Mouse (Mus musculus): ENCODE measurements around the gene Rwdd1.

GRCm38 (mm10) chr10:34013241-34013640, 6.2 kb downstream of the Rwdd1 start:
- TF ChIP-seq USF1 (IDR thresholded peaks at IDR 0.05; ENCODE audit: low read depth) (no peak), POLR2A (IDR thresholded peaks at IDR 0.05; ENCODE audit: insufficient read length, low read depth) (no peak), TCF3 (IDR thresholded peaks at IDR 0.05; ENCODE audit: insufficient read length, low read depth) (no peak), POLR2AphosphoS2 (IDR thresholded peaks at IDR 0.05; ENCODE audit: insufficient read length, low read depth) (no peak), MYOG (IDR thresholded peaks at IDR 0.05; ENCODE audit: control insufficient read depth in 1 of 3, insufficient read depth in 1 of 3, insufficient read length in 2 of 3, low read depth in 2 of 3) (no peak), CEBPB (IDR thresholded peaks at IDR 0.05; ENCODE audit: insufficient read depth, poor library complexity, severe bottlenecking) (no peak), E2F4 (IDR thresholded peaks at IDR 0.05; ENCODE audit: insufficient read depth) (no peak), MAX (IDR thresholded peaks at IDR 0.05; ENCODE audit: low read depth) (no peak), TCF12 (IDR thresholded peaks at IDR 0.05; ENCODE audit: insufficient read depth, poor library complexity, severe bottlenecking) (no peak)

Measured in myocyte (in vitro differentiated cells).